Mouse (Mus musculus) hindbrain, embryonic 13.5 days (tissue): Measurements from ENCODE around the gene Tyk2. TPM values are rescaled to one million over a fixed set of nuclear protein-coding genes. Genes with fewer than 3 reads are reported as not detected.

Experiments
- ATAC-seq: fragments of 200-750 bp; cut with Nextera tagmentation; 2 replicates; pipeline ENCODE4 v1.8.0; 2017; ENCODE audit warnings: moderate TSS enrichment; ENCODE audit not compliant: low FRiP score
- H3K27ac ChIP-seq: fragments of 300-500 bp; sonication (generic); 2 replicates; pipeline ENCODE4 v1.5.1; 2015; ENCODE audit warnings: inconsistent platforms, mild to moderate bottlenecking, moderate library complexity
- H3K27me3 ChIP-seq: fragments of 300-500 bp; sonication (generic); 2 replicates; pipeline ENCODE4 v1.6.1; 2015; ENCODE audit warnings: mild to moderate bottlenecking, inconsistent platforms
- H3K36me3 ChIP-seq: fragments of 300-500 bp; sonication (generic); 2 replicates; pipeline ENCODE4 v1.6.1; 2015; ENCODE audit warnings: mild to moderate bottlenecking, inconsistent platforms
- H3K4me1 ChIP-seq: fragments of 300-500 bp; sonication (generic); replicated peaks from 2 replicates; pipeline ENCODE4 v1.6.1; 2015; ENCODE audit warnings: inconsistent platforms
- H3K4me2 ChIP-seq: fragments of 300-500 bp; sonication (generic); 2 replicates; pipeline ENCODE4 v1.6.1; 2015; ENCODE audit warnings: inconsistent platforms, mild to moderate bottlenecking, moderate library complexity
- H3K4me3 ChIP-seq: fragments of 300-500 bp; sonication (generic); 2 replicates; pipeline ENCODE4 v1.5.1; 2015; ENCODE audit warnings: mild to moderate bottlenecking, inconsistent platforms
- H3K9ac ChIP-seq: fragments of 300-500 bp; sonication (generic); 2 replicates; pipeline ENCODE4 v1.6.1; 2015; ENCODE audit warnings: mild to moderate bottlenecking, inconsistent platforms
- H3K9me3 ChIP-seq: fragments of 300-500 bp; sonication (generic); 2 replicates; pipeline ENCODE4 v1.6.1; 2016; ENCODE audit warnings: inconsistent platforms
- WGBS: fragments of 180-500 bp; shearing (Covaris S2); methylation state at CpG from one replicate; pipeline ENCODE4 v1.1.7; 2015; 5-methylcytosine and 5-hydroxymethylcytosine counted together
- microRNA-seq: library from miRNA; unstranded; fragments of <30 nt; microRNA quantifications from one replicate; pipeline ENCODE4, GENCODE M21; 2016
- polyA plus RNA-seq: library from polyadenylated mRNA; unstranded; fragments of >200 nt; fragmentation: Nextera tagmentation; extraction: Ambion mirVana; gene quantifications from 2 replicates; pipeline ENCODE4 v1.2.1, GENCODE M21; 2015

The Tyk2 gene
- polyA plus RNA-seq, 1 experiment from 2014 or later = 12.4 TPM

GRCm38 (mm10) chr9:21067006-21067684, 63.9 kb downstream of the Tyk2 start, which contains the start of gene Zglp1:
Zglp1 (minus strand) TSS chr9:21067093.
- H3K36me3 ChIP-seq = peaks cover 68% of the 10 kb centered on the region
- H3K4me2 ChIP-seq = no peak within 1 kb of the TSS
- no peaks in the 10 kb centered on the region for H3K27me3 ChIP-seq
- H3K4me1 ChIP-seq = peaks cover 9% of the 10 kb centered on the region
- no peaks in the 10 kb centered on the region for H3K9me3 ChIP-seq
- WGBS = 89% methylated on average over 27 of the region's 27 CpGs
- H3K9ac ChIP-seq = no peak within 1 kb of the TSS
- no peak within 1 kb of the TSS for H3K27ac ChIP-seq
- H3K4me3 ChIP-seq = no peak within 1 kb of the TSS
- ATAC-seq = no peak

GRCm38 (mm10) chr9:21062928-21063327, 68.1 kb downstream of the Tyk2 start:
- H3K9ac ChIP-seq = no peak overlapping the region
- H3K9me3 ChIP-seq = no peaks in the 10 kb centered on the region
- no peak overlapping the region for H3K4me3 ChIP-seq
- WGBS = 90% methylated on average over 2 of the region's 2 CpGs
- H3K4me1 ChIP-seq = no peaks in the 10 kb centered on the region
- H3K27me3 ChIP-seq = no peaks in the 10 kb centered on the region
- ATAC-seq = no peak
- H3K36me3 ChIP-seq = peaks cover 58% of the 10 kb centered on the region
- H3K27ac ChIP-seq = no peak overlapping the region
- no peak overlapping the region for H3K4me2 ChIP-seq

Small RNA genes within 50 kb of the gene (microRNA-seq; reads per million reads assigned to microRNA genes)
- 0.93 reads per million for gene Mir7082

Other genes starting within 250 kb of the Tyk2 start
- gene Ppan, start 243.1 kb downstream of the Tyk2 start, polyA plus RNA-seq = 46.9 and 50.3 TPM in 2 replicates
- 252 and 265 TPM in 2 replicates for gene Eif3g, start 232.6 kb downstream of the Tyk2 start, polyA plus RNA-seq
- gene Dnmt1, start 171.4 kb downstream of the Tyk2 start, polyA plus RNA-seq = 65.1 and 65.8 TPM in 2 replicates
- 11.0 and 14.3 TPM in 2 replicates for gene S1pr2, start 154.5 kb downstream of the Tyk2 start, polyA plus RNA-seq
- gene Mrpl4, start 128.5 kb downstream of the Tyk2 start, polyA plus RNA-seq = 98.2 and 104 TPM in 2 replicates
- 3.4 and 4.4 TPM in 2 replicates for gene Icam1, start 115.3 kb downstream of the Tyk2 start, polyA plus RNA-seq
- 0.21 TPM in 1 of 2 replicates, not detected in the other for gene Icam4, start 101.9 kb downstream of the Tyk2 start, polyA plus RNA-seq
- 0.58 and 0.80 TPM in 2 replicates for gene Icam5, start 99.2 kb downstream of the Tyk2 start, polyA plus RNA-seq
- gene Zglp1, start 64.2 kb downstream of the Tyk2 start, polyA plus RNA-seq = 0.92 and 1.9 TPM in 2 replicates
- 1.9 and 2.4 TPM in 2 replicates for gene Gm49373, start 58.1 kb downstream of the Tyk2 start, polyA plus RNA-seq
- gene Fdx1l, start 57.6 kb downstream of the Tyk2 start, polyA plus RNA-seq = 57.3 and 63.1 TPM in 2 replicates
- gene Gm38431, start 39.2 kb downstream of the Tyk2 start, polyA plus RNA-seq = 0.92 and 2.8 TPM in 2 replicates
- 28.3 and 32.5 TPM in 2 replicates for gene Raver1, start 39.2 kb downstream of the Tyk2 start, polyA plus RNA-seq
- gene Cdc37, start 18.7 kb upstream of the Tyk2 start, polyA plus RNA-seq = 221 and 223 TPM in 2 replicates
- gene Pde4a, start 34.5 kb upstream of the Tyk2 start, polyA plus RNA-seq = 17.6 and 18.8 TPM in 2 replicates
- gene Keap1, start 108.1 kb upstream of the Tyk2 start, polyA plus RNA-seq = 61.8 and 64.7 TPM in 2 replicates
- gene S1pr5, start 117.2 kb upstream of the Tyk2 start, polyA plus RNA-seq = 2.8 and 3.4 TPM in 2 replicates
- 51.1 and 51.8 TPM in 2 replicates for gene Atg4d, start 134.1 kb upstream of the Tyk2 start, polyA plus RNA-seq
- gene Kri1, start 156.7 kb upstream of the Tyk2 start, polyA plus RNA-seq = 16.3 and 17.1 TPM in 2 replicates
- gene Cdkn2d, start 160.2 kb upstream of the Tyk2 start, polyA plus RNA-seq = 89.2 and 90.3 TPM in 2 replicates
- 0.62 and 0.71 TPM in 2 replicates for gene Ap1m2, start 181.1 kb upstream of the Tyk2 start, polyA plus RNA-seq
- 68.1 and 73.8 TPM in 2 replicates for gene Slc44a2, start 189.5 kb upstream of the Tyk2 start, polyA plus RNA-seq
- gene Ilf3, start 236.6 kb upstream of the Tyk2 start, polyA plus RNA-seq = 253 and 276 TPM in 2 replicates